Mouse (Mus musculus): ENCODE data around the gene H3f3b.
"Not testable (repeated sequence)": the region's sequence is repeated elsewhere in the genome, so short reads cannot be mapped to it uniquely, and the experiment has no call there.

H3f3b gene

GRCm38 (mm10) chr11:116021328-116022220 is 6.2 kb downstream of the H3f3b start:
- no peak for DNase-seq (ENCODE audit: low read depth, low spot score)

- no peak for DNase-seq (ENCODE audit: low read depth, low spot score)
Observed at GRCm38 (mm10) chr11:116020519-116020922, 7.2 kb downstream of the H3f3b start.

DNA sequence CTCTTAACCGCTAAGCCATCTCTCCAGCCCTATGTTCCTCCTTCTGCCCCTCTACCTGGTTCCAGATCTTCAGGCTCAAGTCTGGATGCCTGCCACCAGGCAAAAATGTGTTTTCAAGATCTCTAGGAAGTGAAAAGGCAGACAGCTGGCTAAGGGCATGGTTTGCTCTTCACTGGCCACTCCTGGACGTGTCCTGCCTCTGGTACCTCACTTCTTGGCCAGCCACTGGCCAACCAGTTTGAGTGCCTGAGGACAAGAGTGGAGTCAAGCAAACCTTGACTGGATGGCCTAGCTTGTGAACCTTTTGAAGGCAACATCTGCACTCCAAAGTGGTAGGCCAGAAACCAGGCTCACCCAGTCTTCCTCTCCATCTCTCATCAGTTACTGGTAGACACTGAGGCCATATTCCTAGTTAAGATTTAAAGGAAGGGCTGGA is 7.8 kb downstream of the H3f3b start:
- DNase-seq (ENCODE audit: low read depth, low spot score) = peak; percentile 51

DNA sequence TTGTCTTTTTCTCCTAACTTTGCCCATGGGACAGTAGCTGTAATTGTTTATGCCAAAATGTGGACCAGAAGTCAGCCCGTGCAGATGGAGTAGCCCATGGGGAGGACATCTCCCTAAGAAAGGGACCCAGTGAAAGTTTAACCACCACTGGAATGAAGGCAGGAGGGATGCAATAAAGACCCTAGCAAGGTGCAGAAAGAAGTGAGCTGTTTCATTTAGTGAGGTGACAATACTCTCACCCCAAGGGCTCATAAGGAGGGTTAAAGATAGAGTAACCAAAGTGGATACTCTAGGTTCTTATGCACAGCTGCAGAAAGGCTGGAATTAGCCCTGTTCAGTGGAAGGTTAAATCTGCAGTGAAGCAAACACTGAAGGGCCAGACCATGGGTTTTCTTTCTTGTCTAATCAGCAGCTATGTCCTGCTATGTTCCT is 8.4 kb downstream of the H3f3b start:
- DNase-seq (ENCODE audit: low read depth, low spot score) = peak; percentile 61

GRCm38 (mm10) chr11:116018867-116019266 is 8.9 kb downstream of the H3f3b start:
- DNase-seq (ENCODE audit: low read depth, low spot score) = not testable (repeated sequence)

DNA sequence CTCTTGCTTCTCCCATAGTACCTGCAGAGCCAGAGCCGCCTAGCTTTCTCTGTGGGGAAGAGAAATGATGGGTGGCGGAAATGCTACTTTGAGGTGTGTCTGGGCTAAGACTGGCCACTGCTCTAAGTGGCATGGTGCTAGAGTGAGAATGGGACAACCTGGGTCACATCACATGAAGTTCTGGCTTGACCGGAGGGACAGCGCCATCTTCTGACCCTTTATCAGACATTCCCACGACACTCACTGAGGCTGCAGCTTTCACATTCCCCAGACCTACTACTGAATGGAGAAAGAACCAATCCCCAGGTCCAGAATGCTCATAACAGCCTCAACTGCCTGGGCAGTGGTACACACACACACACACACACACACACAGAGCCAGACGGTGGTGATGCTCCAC is 9.7 kb downstream of the H3f3b start:
- DNase-seq (ENCODE audit: low read depth, low spot score) = peak; percentile 58

DNA sequence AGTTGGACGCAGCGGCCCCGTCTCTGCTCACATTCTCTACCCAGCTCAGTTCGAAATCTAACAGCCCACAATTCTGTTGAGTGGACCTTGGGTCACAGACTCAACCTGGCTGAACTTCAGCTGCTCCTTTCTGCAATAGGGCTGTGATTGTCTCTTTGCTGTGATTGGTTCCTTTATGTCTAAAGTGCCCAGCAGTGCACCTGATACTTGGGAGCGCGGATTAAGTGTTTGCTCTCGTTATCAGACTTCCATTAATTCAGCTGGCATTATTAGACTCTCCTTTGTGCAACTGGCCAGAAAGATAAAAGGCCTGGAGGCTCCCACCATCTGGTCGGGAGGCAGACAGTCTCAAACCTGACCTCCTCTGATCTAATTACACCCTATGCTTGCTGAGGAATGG is 12.9 kb downstream of the H3f3b start:
- no peak for DNase-seq (ENCODE audit: low read depth, low spot score)

GRCm38 (mm10) chr11:116012262-116012947 is 15.4 kb downstream of the H3f3b start, which contains the start of gene Galk1:
TSS of gene Galk1 (minus strand) at chr11:116012719.
- DNase-seq (ENCODE audit: low read depth, low spot score) = peak; percentile 96

- no peak for DNase-seq (ENCODE audit: low read depth, low spot score)
Observed at GRCm38 (mm10) chr11:116011529-116012261, 16.1 kb downstream of the H3f3b start.

DNA sequence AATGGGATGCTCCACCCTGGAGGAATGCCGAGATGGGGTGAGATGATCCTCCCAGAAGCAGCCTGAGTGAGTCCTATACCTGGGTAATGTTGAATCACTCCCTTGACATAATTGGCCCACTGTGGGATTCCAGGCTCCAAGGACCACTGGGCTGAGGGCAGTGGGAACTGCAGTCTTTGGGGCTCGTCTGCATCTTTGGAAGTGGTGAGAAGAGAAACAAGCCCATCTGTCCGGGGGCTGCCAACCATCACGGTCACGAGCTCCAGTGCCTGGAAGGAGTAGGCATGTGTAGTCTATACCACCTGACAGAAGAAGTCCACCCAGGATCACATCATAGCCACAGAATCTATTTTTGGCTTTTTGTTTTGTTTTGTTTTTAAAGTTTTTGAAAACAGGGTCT is 16.8 kb downstream of the H3f3b start:
- DNase-seq (ENCODE audit: low read depth, low spot score) = no peak

DNA sequence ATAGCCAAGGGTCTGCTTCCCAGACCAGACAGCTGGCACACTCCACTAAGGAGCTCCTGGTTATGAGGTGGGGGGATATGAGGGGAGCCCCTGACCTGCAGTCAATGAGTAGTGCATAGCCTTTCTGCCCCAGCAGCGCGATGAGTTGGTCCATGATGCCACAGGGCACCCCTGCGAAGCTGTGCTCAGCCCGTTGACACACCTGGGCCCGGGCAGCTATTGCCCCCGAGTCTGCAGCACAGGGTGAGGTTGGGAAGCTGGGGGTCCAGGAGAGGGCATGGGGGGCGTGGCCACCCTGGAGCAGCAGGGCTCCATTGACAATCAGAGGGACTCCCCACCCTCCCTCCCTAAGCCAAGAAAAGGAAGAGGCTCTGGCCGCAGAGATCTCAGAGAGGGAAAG is 17.6 kb downstream of the H3f3b start:
- DNase-seq (ENCODE audit: low read depth, low spot score) = no peak

- DNase-seq (ENCODE audit: low read depth, low spot score) = no peak
Observed at GRCm38 (mm10) chr11:116009661-116010060, 18.1 kb downstream of the H3f3b start.

GRCm38 (mm10) chr11:116008832-116009375 is 18.9 kb downstream of the H3f3b start:
- DNase-seq (ENCODE audit: low read depth, low spot score) = no peak

DNA sequence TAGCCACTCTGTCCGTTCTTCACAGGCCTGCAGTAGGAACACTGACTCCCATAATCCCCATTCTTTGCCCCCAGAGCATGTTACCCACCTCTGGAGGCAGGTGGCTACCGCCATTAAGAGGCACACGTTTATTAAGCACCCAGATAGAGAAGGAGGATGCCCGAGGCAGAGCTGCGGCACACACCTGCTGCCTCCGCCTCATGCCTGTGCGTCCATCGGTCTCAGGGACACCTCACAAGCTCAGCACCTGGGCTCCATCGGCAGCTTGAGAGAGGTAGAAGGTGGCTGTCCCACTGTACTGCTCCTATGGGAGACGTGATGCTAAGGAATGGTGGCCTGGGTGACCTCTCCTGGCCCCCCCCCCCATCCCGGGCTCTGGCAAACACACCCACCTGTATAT is 19.4 kb downstream of the H3f3b start:
- no peak for DNase-seq (ENCODE audit: low read depth, low spot score)

DNA sequence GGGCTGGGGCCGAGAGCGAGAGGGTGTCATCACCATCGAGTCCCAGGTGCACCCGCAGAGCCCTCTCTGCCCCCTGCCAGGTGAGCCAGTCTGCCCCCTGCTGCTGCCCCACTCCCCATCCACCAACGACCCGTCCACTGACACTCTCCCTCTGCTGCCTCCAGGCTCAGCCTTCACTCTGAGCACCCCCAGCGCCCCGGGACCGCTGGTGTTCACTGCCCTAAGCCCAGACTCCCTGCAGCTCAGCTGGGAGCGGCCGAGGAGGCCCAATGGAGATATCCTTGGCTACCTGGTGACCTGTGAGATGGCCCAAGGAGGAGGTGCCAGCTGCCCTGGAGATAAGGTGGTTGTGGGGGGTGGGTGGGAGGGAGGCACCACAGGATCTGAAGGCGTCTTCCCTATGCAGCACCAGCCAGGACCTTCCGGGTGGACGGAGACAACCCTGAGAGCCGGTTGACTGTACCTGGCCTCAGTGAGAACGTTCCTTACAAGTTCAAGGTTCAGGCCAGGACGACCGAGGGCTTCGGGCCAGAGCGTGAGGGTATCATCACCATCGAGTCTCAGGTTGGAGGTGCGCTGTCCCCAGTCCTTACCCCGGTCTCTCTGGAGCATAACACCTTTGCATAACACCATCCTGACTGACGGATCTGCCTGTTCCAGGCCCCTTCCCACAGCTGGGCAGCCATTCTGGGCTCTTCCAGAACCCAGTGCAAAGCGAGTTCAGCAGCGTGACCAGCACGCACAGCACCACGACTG is 20.5 kb downstream of the H3f3b start:
- no peak for DNase-seq (ENCODE audit: low read depth, low spot score)

- no peak for DNase-seq (ENCODE audit: low read depth, low spot score)
Observed at GRCm38 (mm10) chr11:116005701-116006419, 21.9 kb downstream of the H3f3b start.

DNA sequence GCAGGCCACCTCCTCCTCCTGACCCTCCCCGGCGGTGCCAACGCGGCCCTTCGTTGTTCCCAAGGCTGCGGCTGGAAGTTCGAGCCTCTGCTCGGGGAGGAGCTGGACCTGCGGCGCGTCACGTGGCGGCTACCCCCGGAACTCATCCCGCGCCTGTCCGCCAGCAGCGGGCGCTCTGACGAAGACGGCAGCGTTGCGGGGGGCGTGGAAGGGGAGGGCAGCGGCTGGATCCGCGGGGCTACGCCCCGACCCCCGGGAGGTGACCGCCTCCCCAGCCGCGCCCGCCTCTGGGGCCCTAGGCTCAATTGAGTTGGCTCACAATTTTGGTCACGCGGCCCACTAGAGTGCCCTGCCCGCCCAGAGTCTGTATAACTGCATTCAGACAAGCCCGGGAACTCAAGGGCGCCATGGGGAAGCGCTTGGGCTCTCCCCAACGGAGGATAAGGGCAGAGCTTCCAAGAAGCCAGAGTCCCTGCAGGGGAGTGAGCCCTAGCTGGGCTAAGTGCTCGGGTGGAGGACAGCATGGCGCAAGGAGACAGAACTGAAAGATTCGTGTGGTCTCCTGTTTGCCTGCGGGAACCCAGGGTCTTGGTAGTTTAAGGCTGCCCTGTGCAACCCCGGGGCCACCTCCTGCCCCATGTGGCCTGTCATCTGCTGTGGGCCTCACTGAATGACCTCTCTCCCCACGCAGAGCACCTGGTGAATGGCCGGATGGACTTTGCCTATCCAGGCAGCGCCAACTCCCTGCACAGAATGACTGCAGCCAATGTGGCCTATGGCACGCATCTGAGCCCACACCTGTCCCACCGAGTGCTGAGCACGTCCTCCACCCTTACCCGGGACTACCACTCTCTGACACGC is 22.7 kb downstream of the H3f3b start:
- peak; percentile 74 for DNase-seq (ENCODE audit: low read depth, low spot score)

DNA sequence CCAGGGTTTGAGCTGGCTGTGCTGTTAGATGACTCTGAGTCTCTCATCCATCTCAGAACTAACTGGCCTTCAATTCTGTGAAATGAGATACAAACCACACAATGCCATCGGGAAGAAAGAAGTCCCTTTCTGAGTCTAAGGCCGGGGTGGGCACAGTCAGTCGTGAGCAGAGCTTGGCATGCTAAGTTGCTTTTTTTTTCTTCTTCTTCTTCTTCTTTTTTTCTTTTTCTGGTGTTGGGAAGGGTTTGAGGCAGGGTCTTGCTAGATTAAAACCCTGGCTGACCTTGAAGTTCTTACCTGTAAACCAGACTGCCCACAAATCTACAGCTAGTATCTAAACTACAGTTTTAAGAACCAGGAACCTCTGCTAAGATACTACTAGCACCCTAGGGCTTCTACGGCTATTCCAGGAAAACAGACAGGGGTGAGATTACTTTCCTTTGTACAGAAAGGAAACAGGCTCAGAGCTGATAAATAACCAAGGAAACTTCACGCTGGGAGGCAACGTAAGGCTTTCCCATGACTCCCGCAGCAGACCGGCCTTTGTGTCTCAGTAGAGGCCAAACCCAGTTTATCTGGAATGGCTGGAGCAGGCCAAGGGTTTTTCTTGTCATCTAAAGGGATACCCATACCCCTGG is 23.5 kb downstream of the H3f3b start:
- DNase-seq (ENCODE audit: low read depth, low spot score) = no peak

DNA sequence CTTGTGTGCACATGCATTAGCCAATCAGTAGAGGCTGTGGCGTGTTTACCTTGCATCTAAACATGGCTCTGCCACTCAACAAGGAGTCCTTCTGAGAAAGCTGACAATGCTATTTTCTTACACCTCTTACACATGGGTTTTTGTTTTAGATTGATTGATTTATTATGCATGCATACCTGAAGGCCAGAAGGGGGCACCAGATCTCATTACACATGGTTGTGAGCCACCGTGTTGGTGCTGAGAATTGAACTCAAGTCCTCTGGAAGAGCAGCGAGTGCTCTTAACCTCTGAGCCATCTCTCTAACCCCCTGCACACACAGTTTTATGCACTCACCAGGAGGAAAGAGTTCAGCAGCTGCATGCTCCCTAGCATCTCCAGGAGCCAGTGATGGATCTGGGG is 24.9 kb downstream of the H3f3b start:
- no peak for DNase-seq (ENCODE audit: low read depth, low spot score)
